Mouse (Mus musculus): ENCODE results near the gene Zc3h12c.
A peak's percentile ranks its signal among the peaks of the same experiment; 100 is the strongest.

Gene Zc3h12c

GRCm38 (mm10) chr9:52167863-52168685 is at the start of gene Zc3h12c:
TSS of gene Zc3h12c (minus strand) at chr9:52168572.
- DNase-seq (ENCODE audit: low read depth, low spot score): no peak

- DNase-seq (ENCODE audit: low read depth, low spot score): no peak
Measured at GRCm38 (mm10) chr9:52217636-52218035, 49.3 kb upstream of the Zc3h12c start.

- no peak for DNase-seq (ENCODE audit: low read depth, low spot score)
Measured at GRCm38 (mm10) chr9:52215291-52215690, 46.9 kb upstream of the Zc3h12c start.

- no peak for DNase-seq (ENCODE audit: low read depth, low spot score)
Measured at GRCm38 (mm10) chr9:52212416-52212815, 44.0 kb upstream of the Zc3h12c start.

- DNase-seq (ENCODE audit: low read depth, low spot score): no peak
Measured at GRCm38 (mm10) chr9:52208510-52209030, 40.2 kb upstream of the Zc3h12c start.

GRCm38 (mm10) chr9:52203189-52203588 is 34.8 kb upstream of the Zc3h12c start:
- no peak for DNase-seq (ENCODE audit: low read depth, low spot score)

- no peak for DNase-seq (ENCODE audit: low read depth, low spot score)
Measured at GRCm38 (mm10) chr9:52200271-52200670, 31.9 kb upstream of the Zc3h12c start.

GRCm38 (mm10) chr9:52195853-52196252 is 27.5 kb upstream of the Zc3h12c start:
- DNase-seq (ENCODE audit: low read depth, low spot score): no peak

GRCm38 (mm10) chr9:52193851-52194250 is 25.5 kb upstream of the Zc3h12c start:
- no peak for DNase-seq (ENCODE audit: low read depth, low spot score)

- DNase-seq (ENCODE audit: low read depth, low spot score): no peak
Measured at GRCm38 (mm10) chr9:52190907-52191306, 22.5 kb upstream of the Zc3h12c start.

- DNase-seq (ENCODE audit: low read depth, low spot score): no peak
Measured at GRCm38 (mm10) chr9:52188106-52188505, 19.7 kb upstream of the Zc3h12c start.

- DNase-seq (ENCODE audit: low read depth, low spot score): no peak
Measured at GRCm38 (mm10) chr9:52186296-52186941, 18.0 kb upstream of the Zc3h12c start.

GRCm38 (mm10) chr9:52181419-52181818 is 13.0 kb upstream of the Zc3h12c start:
- DNase-seq (ENCODE audit: low read depth, low spot score): no peak

- DNase-seq (ENCODE audit: low read depth, low spot score): no peak
Measured at GRCm38 (mm10) chr9:52180851-52181250, 12.5 kb upstream of the Zc3h12c start.

- DNase-seq (ENCODE audit: low read depth, low spot score): no peak
Measured at GRCm38 (mm10) chr9:52175257-52175859, 7.0 kb upstream of the Zc3h12c start.

- no peak for DNase-seq (ENCODE audit: low read depth, low spot score)
Measured at GRCm38 (mm10) chr9:52174671-52175111, 6.3 kb upstream of the Zc3h12c start.

- no peak for DNase-seq (ENCODE audit: low read depth, low spot score)
Measured at GRCm38 (mm10) chr9:52173937-52174336, 5.6 kb upstream of the Zc3h12c start.

- no peak for DNase-seq (ENCODE audit: low read depth, low spot score)
Measured at GRCm38 (mm10) chr9:52172550-52172949, 4.2 kb upstream of the Zc3h12c start.

GRCm38 (mm10) chr9:52170671-52171070 is 2.3 kb upstream of the Zc3h12c start:
- DNase-seq (ENCODE audit: low read depth, low spot score): no peak

- no peak for DNase-seq (ENCODE audit: low read depth, low spot score)
Measured at GRCm38 (mm10) chr9:52170131-52170530, 1.8 kb upstream of the Zc3h12c start.

- DNase-seq (ENCODE audit: low read depth, low spot score): peak; percentile 69
Measured at GRCm38 (mm10) chr9:52168686-52169270, 406 bp upstream of the Zc3h12c start.

- DNase-seq (ENCODE audit: low read depth, low spot score): no peak
Measured at GRCm38 (mm10) chr9:52167506-52167862, 888 bp downstream of the Zc3h12c start.

All from retina, adult 2 months (tissue).